Mouse (Mus musculus) heart, adult 2 months (tissue): ENCODE results near the gene Setd7.

Experiments used
- CTCF ChIP-seq: fragments of 200-600 bp; IDR thresholded peaks from 2 replicates; pipeline ENCODE4 v1.8.1; 2022; ENCODE audit warnings: antibody characterized with exemption, mild to moderate bottlenecking, moderate library complexity
- EP300 ChIP-seq: fragments of 200-500 bp; IDR thresholded peaks from 2 replicates; pipeline ENCODE4 v1.6.1; 2011; ENCODE audit warnings: low read depth, low read length, control low read depth; ENCODE audit not compliant: insufficient read depth
- POLR2A ChIP-seq: fragments of 200-500 bp; IDR thresholded peaks from 2 replicates; pipeline ENCODE4 v1.6.1; 2011; ENCODE audit warnings: mild to moderate bottlenecking, low read depth, low read length, control low read depth; ENCODE audit not compliant: insufficient read depth

- TF ChIP-seq CTCF (no peak), EP300 (no peak), POLR2A (no peak)
Observed at GRCm38 (mm10) chr3:51517878-51518762, 42.6 kb downstream of the Setd7 start.
